Mouse (Mus musculus): ENCODE results near the gene Ttc27. TPM values are rescaled to one million over a fixed set of nuclear protein-coding genes. Genes with fewer than 3 reads are reported as not detected.

Ttc27 gene
- polyA plus RNA-seq, 1 experiment from 2014 or later = 14.4 TPM

Other genes with a start within 250 kb of the Ttc27 start
- 63.2 and 64.7 TPM in 2 replicates for gene Yipf4, start 228.2 kb upstream of the Ttc27 start, polyA plus RNA-seq (2016; fragmentation: Nextera tagmentation; extraction: Ambion mirVana)
- gene Birc6, start 189.4 kb upstream of the Ttc27 start, polyA plus RNA-seq (2016; fragmentation: Nextera tagmentation; extraction: Ambion mirVana) = 76.3 and 83.3 TPM in 2 replicates

All from heart, embryonic 12.5 days (tissue).